Mouse (Mus musculus): Measurements from ENCODE around the gene Yae1d1. TPM values are rescaled to one million over a fixed set of nuclear protein-coding genes. Genes with fewer than 3 reads are reported as not detected.

Yae1d1 gene
- total and polyA plus RNA-seq, 3 experiments, result 9.4 to 14.8 TPM; not detected in 1

DNA sequence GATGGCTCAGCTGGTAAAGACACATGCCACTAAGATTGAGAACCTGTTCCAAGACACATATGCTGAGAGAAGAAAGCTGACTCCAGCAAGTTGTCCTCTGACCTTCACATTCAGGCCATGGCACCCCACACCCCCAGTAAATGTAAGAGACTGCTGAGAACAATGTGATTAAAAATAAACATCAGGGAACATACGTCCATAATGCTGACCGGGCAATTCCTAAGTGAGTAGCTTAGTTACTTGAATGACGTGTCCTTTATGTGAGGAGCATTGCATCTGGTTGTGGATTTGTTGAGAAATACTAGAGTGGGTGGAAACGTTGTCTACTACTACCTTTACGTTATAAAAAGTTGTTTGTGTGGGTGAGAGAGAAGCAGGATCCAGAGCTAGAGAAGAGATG lies 10.5 kb downstream of the Yae1d1 start:
- H3K79me2 ChIP-seq (ENCODE audit: control insufficient read depth, insufficient read depth, low read length, poor library complexity), result no peaks in the 10 kb centered on the region
- H3K27me3 ChIP-seq (ENCODE audit: control insufficient read depth in 1 of 2, insufficient read depth in 2 of 2, low read length in 2 of 2), result no peaks in the 10 kb centered on the region
- H3K36me3 ChIP-seq (ENCODE audit: control insufficient read depth in 1 of 2, insufficient read depth in 2 of 2, low read length in 2 of 2), result peaks cover 2% of the 10 kb centered on the region in 2 experiments; a peak in 3 of 4 replicates
- no peaks in the 10 kb centered on the region for H3K9me3 ChIP-seq (replicated peaks; ENCODE audit: insufficient read depth, low read length)
- DNase-seq (ENCODE audit: low read depth, low spot score), result no peak
- no peak overlapping the region for H3K9ac ChIP-seq (ENCODE audit: control insufficient read depth, low read depth, low read length, poor library complexity, severe bottlenecking)
- TF ChIP-seq MEF2A (IDR thresholded peaks at IDR 0.05; ENCODE audit: extremely low read depth, insufficient replicate concordance, low read depth, low read length, poor library complexity, severe bottlenecking) (no peak), MAFK (IDR thresholded peaks at IDR 0.05; ENCODE audit: borderline replicate concordance, low read depth, low read length) (peak; percentile 31; the same call in 1 of the 2 replicates)
- no peaks in the 10 kb centered on the region for H3K4me1 ChIP-seq (ENCODE audit: control insufficient read depth in 1 of 2, insufficient read depth in 2 of 2, low read length in 2 of 2)
- H3K27ac ChIP-seq (ENCODE audit: control insufficient read depth, low read depth, low read length), result no peak overlapping the region
- no peak overlapping the region for H3K4me3 ChIP-seq (ENCODE audit: control insufficient read depth in 1 of 2, insufficient read depth in 1 of 2, low read depth in 2 of 2, low read length in 2 of 2)

DNA sequence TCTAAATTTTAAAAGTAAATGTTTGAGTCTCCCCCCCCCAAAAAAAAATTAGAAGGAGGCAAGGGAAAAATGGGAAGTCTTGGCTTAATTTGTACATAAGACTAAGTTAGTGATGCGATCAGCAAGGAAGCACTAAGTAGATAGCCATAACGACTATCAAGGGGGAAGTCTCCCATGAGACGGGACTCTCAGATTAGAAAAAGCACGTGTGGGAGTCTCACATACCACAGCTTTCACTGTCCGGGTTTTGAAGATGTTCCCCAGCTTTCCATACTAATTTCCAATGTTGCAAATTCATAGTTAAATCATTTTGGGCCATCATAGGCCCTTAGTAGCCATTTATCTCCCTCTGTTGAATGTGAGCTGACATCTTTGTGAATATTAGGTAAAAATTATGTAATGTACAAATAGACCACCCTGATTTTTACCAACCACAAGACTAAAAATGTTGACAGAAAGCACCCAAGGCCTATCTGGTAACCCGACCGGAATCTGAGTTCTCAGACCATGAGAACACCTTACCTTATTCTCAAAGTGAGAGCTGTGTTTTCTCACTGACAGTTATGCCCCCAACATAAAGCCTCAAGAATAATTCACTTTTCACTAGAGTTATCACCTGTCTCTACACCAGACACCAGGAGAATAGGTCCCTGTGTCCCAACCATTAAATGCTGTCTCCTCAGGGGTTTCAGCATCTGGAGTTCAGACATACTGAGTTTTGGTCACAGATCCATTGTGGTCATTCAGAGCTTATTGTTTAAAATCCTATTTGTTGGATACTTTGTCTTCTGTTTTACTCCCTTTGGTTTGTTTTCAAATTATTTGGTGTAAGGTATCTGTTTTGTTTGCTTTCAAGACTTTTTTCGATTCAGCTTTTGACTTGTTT lies 16.1 kb downstream of the Yae1d1 start:
- H3K9ac ChIP-seq (ENCODE audit: control insufficient read depth, low read depth, low read length, poor library complexity, severe bottlenecking), result no peak overlapping the region
- no peaks in the 10 kb centered on the region; a peak in 2 of 4 replicates for H3K27me3 ChIP-seq (ENCODE audit: control insufficient read depth in 1 of 2, insufficient read depth in 2 of 2, low read length in 2 of 2)
- no peak overlapping the region for H3K4me3 ChIP-seq (ENCODE audit: control insufficient read depth in 1 of 2, insufficient read depth in 1 of 2, low read depth in 2 of 2, low read length in 2 of 2)
- TF ChIP-seq ZMIZ1 (IDR thresholded peaks at IDR 0.05; ENCODE audit: low read depth, low read length) (peak; percentile 93), TBP (IDR thresholded peaks at IDR 0.05; ENCODE audit: low read depth, low read length) (peak; percentile 77), ETS1 (IDR thresholded peaks at IDR 0.05; ENCODE audit: low read depth, low read length) (peak; percentile 42; the same call in 1 of the 2 replicates), MAX (IDR thresholded peaks at IDR 0.05; ENCODE audit: low read length) (peak; percentile 46; the same call in 1 of the 2 replicates), MYC (IDR thresholded peaks at IDR 0.05; ENCODE audit: low read depth, low read length) (0 out of 2 replicates have a peak, but pooled peaks have one; percentile 29), POLR2A (IDR thresholded peaks at IDR 0.05; ENCODE audit: control insufficient read depth in 1 of 2, insufficient read depth in 1 of 2, low read depth in 1 of 2, low read length in 2 of 2, poor library complexity in 1 of 2) (peak in 1 of 2 experiments; percentile 43; a peak in 1 of 4 replicates), MYB (IDR thresholded peaks at IDR 0.05; ENCODE audit: low read depth, low read length) (no peak), ZC3H11A (IDR thresholded peaks at IDR 0.05; ENCODE audit: low read depth, low read length) (no peak), SMC3 (IDR thresholded peaks at IDR 0.05; ENCODE audit: low read depth, low read length) (no peak), JUND (IDR thresholded peaks at IDR 0.05; ENCODE audit: low read depth, low read length) (no peak), ZKSCAN1 (IDR thresholded peaks at IDR 0.05; ENCODE audit: low read depth, low read length) (no peak), NELFE (IDR thresholded peaks at IDR 0.05; ENCODE audit: low read depth, low read length) (peak; percentile 39; the same call in 1 of the 2 replicates)
- H3K4me1 ChIP-seq (ENCODE audit: control insufficient read depth in 1 of 2, insufficient read depth in 2 of 2, low read length in 2 of 2), result peaks cover 0 to 3% of the 10 kb centered on the region in 2 experiments; a peak in 2 of 4 replicates
- no peaks in the 10 kb centered on the region for H3K9me3 ChIP-seq (replicated peaks; ENCODE audit: insufficient read depth, low read length)
- H3K79me2 ChIP-seq (ENCODE audit: control insufficient read depth, insufficient read depth, low read length, poor library complexity), result no peaks in the 10 kb centered on the region
- no peak overlapping the region for H3K27ac ChIP-seq (ENCODE audit: control insufficient read depth, low read depth, low read length)
- DNase-seq (ENCODE audit: low read depth, low spot score), result peak; percentile 21
- H3K36me3 ChIP-seq (ENCODE audit: control insufficient read depth in 1 of 2, insufficient read depth in 2 of 2, low read length in 2 of 2), result peaks cover 0 to 15% of the 10 kb centered on the region in 2 experiments; a peak in 2 of 4 replicates

All from MEL (cell line).